Mouse (Mus musculus): Measurements from ENCODE around the gene Mrpl33. TPM values are rescaled to one million over a fixed set of nuclear protein-coding genes. Genes with fewer than 3 reads are reported as not detected.

Gene Mrpl33
- total and polyA plus RNA-seq, 3 experiments: 47.7 to 332 (median 281) TPM

- H3K4me1 ChIP-seq (ENCODE audit: control insufficient read depth, insufficient read depth, low read length): peaks cover 3% of the 10 kb centered on the region
- H3K9ac ChIP-seq (ENCODE audit: low read depth, low read length): no peak overlapping the region
- no peak overlapping the region for H3K4me3 ChIP-seq
- no peak for TF ChIP-seq CTCF (IDR thresholded peaks at IDR 0.05)
- no peak for TF ChIP-seq EP300 (IDR thresholded peaks at IDR 0.05; ENCODE audit: insufficient read depth, low read depth, low read length)
- no peak for TF ChIP-seq POLR2A (IDR thresholded peaks at IDR 0.05; ENCODE audit: insufficient read depth, low read depth, low read length)
- WGBS: 89% methylated on average over 4 of the region's 4 CpGs
- intact Hi-C loops (cut with DNase I): no loop called here
- no peak for DNase-seq
- no peak overlapping the region for H3K27ac ChIP-seq
- no peaks in the 10 kb centered on the region; the same call in 1 of the 2 replicates for H3K36me3 ChIP-seq (ENCODE audit: control insufficient read depth, insufficient read depth, low read length)
- no peaks in the 10 kb centered on the region for H3K27me3 ChIP-seq (ENCODE audit: control insufficient read depth, insufficient read depth, low read length)
- H3K79me2 ChIP-seq (replicated peaks; ENCODE audit: control insufficient read depth, insufficient read depth, low read length): no peaks in the 10 kb centered on the region
Measured at GRCm38 (mm10) chr5:31634161-31634560, 37.4 kb downstream of the Mrpl33 start.

DNA sequence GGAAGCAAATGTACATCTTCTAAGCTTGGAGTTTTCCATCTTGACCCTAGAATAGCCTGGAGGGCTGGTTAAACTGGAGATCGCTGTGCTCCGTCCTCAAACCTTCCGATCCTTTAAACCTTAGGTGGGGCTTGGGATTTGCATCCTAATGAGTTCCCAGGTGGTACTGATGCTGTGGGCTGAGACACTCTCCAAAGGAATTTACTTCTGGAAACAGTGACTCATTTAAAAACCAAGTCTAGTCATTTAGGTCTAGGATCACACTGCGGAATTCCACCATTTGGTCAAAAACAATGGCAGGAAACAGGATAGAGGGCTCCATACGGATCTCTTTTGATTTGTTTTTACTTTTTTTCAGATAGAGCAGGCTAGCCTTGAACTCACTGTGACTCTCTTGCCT is 37.9 kb downstream of the Mrpl33 start:
- H3K27ac ChIP-seq: no peak overlapping the region
- no peak for TF ChIP-seq CTCF (IDR thresholded peaks at IDR 0.05)
- no peak for TF ChIP-seq POLR2A (IDR thresholded peaks at IDR 0.05; ENCODE audit: insufficient read depth, low read depth, low read length)
- no peak for TF ChIP-seq EP300 (IDR thresholded peaks at IDR 0.05; ENCODE audit: insufficient read depth, low read depth, low read length)
- DNase-seq: no peak
- peaks cover 3% of the 10 kb centered on the region for H3K4me1 ChIP-seq (ENCODE audit: control insufficient read depth, insufficient read depth, low read length)
- no peaks in the 10 kb centered on the region for H3K27me3 ChIP-seq (ENCODE audit: control insufficient read depth, insufficient read depth, low read length)
- 64% methylated on average over 5 of the region's 5 CpGs for WGBS
- no peaks in the 10 kb centered on the region; the same call in 1 of the 2 replicates for H3K36me3 ChIP-seq (ENCODE audit: control insufficient read depth, insufficient read depth, low read length)
- intact Hi-C loops (cut with DNase I): no loop called here
- no peaks in the 10 kb centered on the region for H3K79me2 ChIP-seq (replicated peaks; ENCODE audit: control insufficient read depth, insufficient read depth, low read length)
- H3K9ac ChIP-seq (ENCODE audit: low read depth, low read length): no peak overlapping the region
- H3K4me3 ChIP-seq: no peak overlapping the region

DNA sequence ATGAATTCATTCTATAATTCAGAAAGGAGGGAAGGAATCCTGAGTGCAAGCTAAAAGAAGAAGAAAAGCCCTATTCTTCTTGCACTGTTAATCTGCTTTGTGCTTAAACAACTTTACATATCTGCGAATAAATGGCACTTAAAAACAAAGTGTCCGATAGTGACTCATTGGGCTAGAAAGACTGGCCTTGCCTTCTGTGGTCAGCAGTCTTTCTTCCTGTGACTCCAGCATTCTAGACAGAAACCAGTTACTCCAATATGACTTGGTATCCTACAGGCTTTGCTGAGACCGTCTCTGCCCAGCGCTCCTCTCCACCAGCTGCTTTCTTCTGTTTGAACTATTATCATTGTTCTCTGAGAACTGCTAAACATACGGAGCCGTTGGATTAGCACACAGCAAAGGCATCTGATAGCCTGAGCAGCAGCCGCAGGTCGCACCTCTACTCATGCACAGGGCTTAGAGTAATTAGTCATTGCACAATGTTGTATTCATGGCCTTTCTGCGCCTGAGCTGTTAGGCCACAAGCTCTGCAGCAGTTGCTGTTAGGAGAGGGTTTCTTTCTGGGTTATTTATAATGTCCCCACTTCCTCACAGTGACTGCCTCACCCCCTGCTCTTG is 40.0 kb downstream of the Mrpl33 start:
- Histone ChIP-seq H3K27ac (no peak overlapping the region), H3K4me3 (no peak overlapping the region), H3K4me1 (ENCODE audit: control insufficient read depth, insufficient read depth, low read length) (peaks cover 3% of the 10 kb centered on the region), H3K79me2 (replicated peaks; ENCODE audit: control insufficient read depth, insufficient read depth, low read length) (no peaks in the 10 kb centered on the region), H3K36me3 (ENCODE audit: control insufficient read depth, insufficient read depth, low read length) (no peaks in the 10 kb centered on the region; the same call in 1 of the 2 replicates), H3K27me3 (ENCODE audit: control insufficient read depth, insufficient read depth, low read length) (no peaks in the 10 kb centered on the region), H3K9ac (ENCODE audit: low read depth, low read length) (no peak overlapping the region)
- TF ChIP-seq CTCF (IDR thresholded peaks at IDR 0.05) (no peak), EP300 (IDR thresholded peaks at IDR 0.05; ENCODE audit: insufficient read depth, low read depth, low read length) (no peak), POLR2A (IDR thresholded peaks at IDR 0.05; ENCODE audit: insufficient read depth, low read depth, low read length) (no peak)
- DNase-seq: peak in 1 of 2 experiments; percentile 14
- intact Hi-C loops (cut with DNase I): no loop called here
- WGBS: 52% methylated on average over 9 of the region's 9 CpGs

GRCm38 (mm10) chr5:31640542-31640941 is 43.8 kb downstream of the Mrpl33 start:
- Histone ChIP-seq H3K9ac (ENCODE audit: low read depth, low read length) (no peak overlapping the region), H3K27me3 (ENCODE audit: control insufficient read depth, insufficient read depth, low read length) (no peaks in the 10 kb centered on the region), H3K4me3 (no peak overlapping the region), H3K27ac (no peak overlapping the region), H3K36me3 (ENCODE audit: control insufficient read depth, insufficient read depth, low read length) (no peaks in the 10 kb centered on the region), H3K4me1 (ENCODE audit: control insufficient read depth, insufficient read depth, low read length) (peaks cover 1% of the 10 kb centered on the region; the same call in 1 of the 2 replicates), H3K79me2 (replicated peaks; ENCODE audit: control insufficient read depth, insufficient read depth, low read length) (no peaks in the 10 kb centered on the region)
- TF ChIP-seq POLR2A (IDR thresholded peaks at IDR 0.05; ENCODE audit: insufficient read depth, low read depth, low read length): no peak
- no peak for DNase-seq
- intact Hi-C loops (cut with DNase I): no loop called here
- 90% methylated on average over 2 of the region's 2 CpGs for WGBS

GRCm38 (mm10) chr5:31642300-31642699 is 45.6 kb downstream of the Mrpl33 start:
- peaks cover 1% of the 10 kb centered on the region; the same call in 1 of the 2 replicates for H3K4me1 ChIP-seq (ENCODE audit: control insufficient read depth, insufficient read depth, low read length)
- TF ChIP-seq CTCF (IDR thresholded peaks at IDR 0.05) (no peak), POLR2A (IDR thresholded peaks at IDR 0.05; ENCODE audit: insufficient read depth, low read depth, low read length) (no peak), EP300 (IDR thresholded peaks at IDR 0.05; ENCODE audit: insufficient read depth, low read depth, low read length) (no peak)
- DNase-seq: no peak
- intact Hi-C loops (cut with DNase I): no loop called here
- H3K9ac ChIP-seq (ENCODE audit: low read depth, low read length): no peak overlapping the region
- no peak overlapping the region for H3K27ac ChIP-seq
- no peak overlapping the region for H3K4me3 ChIP-seq
- H3K36me3 ChIP-seq (ENCODE audit: control insufficient read depth, insufficient read depth, low read length): no peaks in the 10 kb centered on the region
- 85% methylated on average over 3 of the region's 3 CpGs for WGBS
- H3K27me3 ChIP-seq (ENCODE audit: control insufficient read depth, insufficient read depth, low read length): no peaks in the 10 kb centered on the region
- no peaks in the 10 kb centered on the region for H3K79me2 ChIP-seq (replicated peaks; ENCODE audit: control insufficient read depth, insufficient read depth, low read length)

DNA sequence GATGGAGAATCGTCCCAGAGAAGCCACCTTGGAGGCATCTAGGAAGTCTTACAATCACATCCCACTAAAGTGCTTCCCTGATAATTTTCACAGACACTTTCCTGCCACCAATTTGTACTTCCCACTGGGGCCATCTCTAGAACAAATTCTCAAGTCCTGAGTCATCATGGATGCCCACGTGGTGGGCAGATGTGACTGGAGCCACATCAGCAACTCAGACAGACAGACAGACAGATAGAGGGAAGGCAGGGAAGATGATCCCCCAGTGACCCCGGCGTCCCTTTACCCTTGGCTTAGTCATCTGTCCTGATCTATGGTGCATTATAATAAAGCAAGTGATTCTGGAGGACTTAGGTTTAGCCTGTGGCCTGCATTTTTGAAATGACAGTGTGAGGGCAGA is 47.5 kb downstream of the Mrpl33 start:
- no peaks in the 10 kb centered on the region for H3K79me2 ChIP-seq (replicated peaks; ENCODE audit: control insufficient read depth, insufficient read depth, low read length)
- H3K9ac ChIP-seq (ENCODE audit: low read depth, low read length): no peak overlapping the region
- H3K4me3 ChIP-seq: no peak overlapping the region
- no peaks in the 10 kb centered on the region for H3K36me3 ChIP-seq (ENCODE audit: control insufficient read depth, insufficient read depth, low read length)
- peak overlapping the region; percentile 86 for H3K27ac ChIP-seq
- H3K27me3 ChIP-seq (ENCODE audit: control insufficient read depth, insufficient read depth, low read length): no peaks in the 10 kb centered on the region
- DNase-seq: no peak
- no peak for TF ChIP-seq CTCF (IDR thresholded peaks at IDR 0.05)
- no peak for TF ChIP-seq POLR2A (IDR thresholded peaks at IDR 0.05; ENCODE audit: insufficient read depth, low read depth, low read length)
- TF ChIP-seq EP300 (IDR thresholded peaks at IDR 0.05; ENCODE audit: insufficient read depth, low read depth, low read length): no peak
- intact Hi-C loops (cut with DNase I): loop anchor here (2.0 kb wide), 1 partner anchor 17 kb away; no protein-coding TSS in a partner anchor
- WGBS: 56% methylated on average over 4 of the region's 4 CpGs
- H3K4me1 ChIP-seq (ENCODE audit: control insufficient read depth, insufficient read depth, low read length): peaks cover 1% of the 10 kb centered on the region; the same call in 1 of the 2 replicates
